Mouse (Mus musculus) stomach, postnatal 0 days (tissue): Measurements from ENCODE around the gene Pigh. TPM values are rescaled to one million over a fixed set of nuclear protein-coding genes. Genes with fewer than 3 reads are reported as not detected.
A peak's percentile ranks its signal among the peaks of the same experiment; 100 is the strongest.

Source experiments
- ATAC-seq: fragments of 200-750 bp; cut with Nextera tagmentation; 2 replicates; pipeline ENCODE4 v1.8.0; 2017; ENCODE audit not compliant: low FRiP score, low TSS enrichment
- DNase-seq: peaks from one replicate; pipeline ENCODE4 v3.0.0-alpha.2; 2016; ENCODE audit warnings: low spot score
- H3K27ac ChIP-seq: fragments of 300-500 bp; sonication (generic); replicated peaks from 2 replicates; pipeline ENCODE4 v1.5.1; 2014; ENCODE audit warnings: mild to moderate bottlenecking, control low read depth
- H3K27me3 ChIP-seq: fragments of 300-500 bp; sonication (generic); 2 replicates; pipeline ENCODE4 v1.6.1; 2014; ENCODE audit warnings: low read length; ENCODE audit not compliant: control insufficient read depth, insufficient read depth
- H3K36me3 ChIP-seq: fragments of 300-500 bp; sonication (generic); 2 replicates; pipeline ENCODE4 v1.6.1; 2014; ENCODE audit warnings: low read length, mixed read lengths; ENCODE audit not compliant: control insufficient read depth, insufficient read depth
- H3K4me1 ChIP-seq: fragments of 300-500 bp; sonication (generic); replicated peaks from 2 replicates; pipeline ENCODE4 v1.6.1; 2014; ENCODE audit warnings: antibody characterized with exemption; ENCODE audit not compliant: control insufficient read depth, insufficient read depth
- H3K4me2 ChIP-seq: fragments of 300-500 bp; sonication (generic); replicated peaks from 2 replicates; pipeline ENCODE4 v1.6.1; 2014; ENCODE audit warnings: low read depth, mild to moderate bottlenecking, control low read depth, moderate library complexity
- H3K4me3 ChIP-seq: fragments of 300-500 bp; sonication (generic); 2 replicates; pipeline ENCODE4 v1.5.1; 2014; ENCODE audit warnings: low read depth, low read length, control low read depth
- H3K9ac ChIP-seq: fragments of 300-500 bp; sonication (generic); 2 replicates; pipeline ENCODE4 v1.6.1; 2014; ENCODE audit warnings: mild to moderate bottlenecking, low read length, control low read depth, mixed read lengths
- H3K9me3 ChIP-seq: fragments of 300-500 bp; sonication (generic); 2 replicates; pipeline ENCODE4 v1.6.1; 2016; ENCODE audit warnings: low read length; ENCODE audit not compliant: control insufficient read depth
- CTCF ChIP-seq: IDR thresholded peaks from 2 replicates; pipeline ENCODE4 v1.5.1; 2016; ENCODE audit warnings: antibody characterized with exemption, low read depth, mild to moderate bottlenecking, moderate library complexity
- EP300 ChIP-seq: optimal IDR thresholded peaks from 2 replicates; pipeline ENCODE3; 2016; ENCODE audit warnings: antibody characterized with exemption
- WGBS: fragments of 180-500 bp; shearing (Covaris S2); extraction: QIAGEN DNeasy Blood & Tissue Kit; methylation state at CpG from one replicate; pipeline ENCODE4 v1.1.7; 2014; 5-methylcytosine and 5-hydroxymethylcytosine counted together
- polyA plus RNA-seq: library from polyadenylated mRNA; unstranded; fragments of >200 nt; fragmentation: Nextera tagmentation; extraction: Ambion mirVana; gene quantifications from 2 replicates; pipeline ENCODE4 v1.2.1, GENCODE M21; 2015

The Pigh gene
- polyA plus RNA-seq, 1 experiment from 2014 or later, result 18.8 TPM

DNA sequence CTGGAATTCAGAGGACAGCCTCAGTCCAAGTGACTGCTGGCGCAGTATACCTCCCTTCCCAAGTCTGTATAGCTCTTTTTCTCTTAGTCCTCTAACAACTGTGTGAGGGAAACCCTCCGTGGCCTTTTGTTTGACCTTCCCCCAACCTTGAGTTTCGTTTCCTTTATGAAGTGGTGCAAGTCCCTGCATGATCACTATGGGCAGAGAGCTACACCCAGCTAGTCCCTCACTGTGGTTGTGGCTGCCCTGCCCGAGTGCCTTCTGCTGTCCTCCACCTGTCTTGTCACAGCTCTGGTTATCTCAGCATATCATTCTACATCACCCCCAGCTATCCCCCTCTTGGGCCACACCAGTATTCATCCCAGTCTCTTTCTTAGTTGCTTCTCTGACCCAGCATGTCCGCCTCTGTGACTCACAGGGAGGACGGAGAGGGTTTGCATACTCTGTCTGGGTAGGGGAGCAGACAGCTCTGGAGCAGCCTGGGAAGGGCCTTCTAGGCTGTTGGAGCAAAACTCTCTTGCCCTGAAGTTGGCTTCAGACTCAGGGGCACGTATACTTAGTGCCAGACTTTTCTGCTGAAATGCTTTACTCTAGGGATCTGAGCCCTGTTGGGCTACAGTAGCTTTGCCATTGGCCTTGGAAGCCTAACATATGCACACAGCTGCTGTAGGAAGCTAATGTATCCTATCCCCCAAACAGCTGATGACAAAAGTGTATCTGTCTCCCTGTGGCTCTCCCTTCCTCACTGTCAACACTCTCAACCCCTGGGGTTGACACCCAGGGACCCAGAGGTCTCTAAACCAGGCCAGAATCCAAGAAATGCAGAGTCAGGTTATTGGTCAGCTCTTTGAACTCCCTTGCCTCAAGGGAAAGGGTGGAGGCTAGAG is 28.4 kb downstream of the Pigh start:
- Histone ChIP-seq H3K9ac (0 out of 2 replicates have a peak overlapping the region, but pooled peaks have one; percentile 8), H3K27me3 (no peaks in the 10 kb centered on the region), H3K4me3 (no peak overlapping the region), H3K4me2 (no peak overlapping the region), H3K4me1 (no peaks in the 10 kb centered on the region), H3K9me3 (no peaks in the 10 kb centered on the region), H3K36me3 (no peaks in the 10 kb centered on the region; the same call in 1 of the 2 replicates), H3K27ac (peak overlapping the region; percentile 20)
- 49% methylated on average over 7 of the region's 7 CpGs for WGBS
- no peak for TF ChIP-seq CTCF
- TF ChIP-seq EP300, result no peak
- DNase-seq (no peak), ATAC-seq (peak; percentile 46; the same call in 1 of the 2 replicates)

DNA sequence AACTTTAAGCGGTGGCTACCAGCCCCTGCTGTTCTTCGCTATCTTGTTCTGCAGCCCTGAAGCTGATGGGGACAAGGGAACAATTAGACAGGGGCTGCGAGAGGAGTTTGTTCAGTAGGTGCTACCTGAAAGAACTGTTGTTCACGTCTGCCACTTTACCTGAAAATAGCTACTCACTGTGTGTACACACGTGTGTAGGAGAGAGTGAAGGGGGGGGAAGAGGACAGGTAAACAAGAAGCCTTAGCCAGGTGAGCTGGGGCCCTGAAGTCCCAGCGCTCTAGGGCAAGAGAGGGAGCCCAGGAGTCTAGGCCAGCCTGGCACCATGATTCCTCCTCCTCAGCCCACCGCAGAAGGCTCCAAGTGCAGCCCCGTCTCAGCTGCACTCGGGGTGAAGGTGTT is 29.3 kb downstream of the Pigh start:
- 70% methylated on average over 9 of the region's 9 CpGs for WGBS
- no peak overlapping the region for H3K4me3 ChIP-seq
- no peaks in the 10 kb centered on the region for H3K4me1 ChIP-seq
- no peak overlapping the region for H3K9ac ChIP-seq
- peak overlapping the region; percentile 20; the same call in 1 of the 2 replicates for H3K27ac ChIP-seq
- ATAC-seq, result peak; percentile 64
- no peaks in the 10 kb centered on the region for H3K9me3 ChIP-seq
- no peak for DNase-seq
- no peaks in the 10 kb centered on the region for H3K27me3 ChIP-seq
- no peak overlapping the region for H3K4me2 ChIP-seq
- no peak for TF ChIP-seq EP300
- TF ChIP-seq CTCF, result no peak
- no peaks in the 10 kb centered on the region for H3K36me3 ChIP-seq

DNA sequence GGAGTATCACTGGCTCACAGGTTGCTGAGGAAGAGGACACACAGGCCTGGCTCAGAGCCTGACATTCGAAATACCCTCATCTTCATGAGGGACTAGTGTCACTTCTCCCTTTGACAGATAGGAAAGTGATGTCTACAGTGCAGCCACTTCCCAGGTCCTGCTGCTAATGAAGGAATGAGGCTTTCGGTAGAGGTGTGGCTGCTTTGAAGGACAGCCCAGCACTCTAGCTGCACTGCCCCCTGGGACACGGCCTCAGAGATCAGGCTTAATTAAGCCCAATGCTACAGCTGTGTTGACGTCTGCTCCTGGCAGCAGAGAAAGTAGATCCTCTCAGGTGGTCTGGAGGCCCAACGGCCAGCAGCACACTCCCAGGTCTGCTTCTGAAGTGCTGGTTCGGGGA is 29.9 kb downstream of the Pigh start:
- H3K4me3 ChIP-seq, result no peak overlapping the region
- H3K4me2 ChIP-seq, result no peak overlapping the region
- no peak for ATAC-seq
- no peaks in the 10 kb centered on the region; the same call in 1 of the 2 replicates for H3K36me3 ChIP-seq
- WGBS, result 72% methylated on average over 6 of the region's 6 CpGs
- H3K9me3 ChIP-seq, result no peaks in the 10 kb centered on the region
- H3K27me3 ChIP-seq, result no peaks in the 10 kb centered on the region
- no peak overlapping the region for H3K27ac ChIP-seq
- H3K4me1 ChIP-seq, result no peaks in the 10 kb centered on the region
- H3K9ac ChIP-seq, result no peak overlapping the region
- DNase-seq, result no peak
- TF ChIP-seq EP300 (no peak), CTCF (no peak)

DNA sequence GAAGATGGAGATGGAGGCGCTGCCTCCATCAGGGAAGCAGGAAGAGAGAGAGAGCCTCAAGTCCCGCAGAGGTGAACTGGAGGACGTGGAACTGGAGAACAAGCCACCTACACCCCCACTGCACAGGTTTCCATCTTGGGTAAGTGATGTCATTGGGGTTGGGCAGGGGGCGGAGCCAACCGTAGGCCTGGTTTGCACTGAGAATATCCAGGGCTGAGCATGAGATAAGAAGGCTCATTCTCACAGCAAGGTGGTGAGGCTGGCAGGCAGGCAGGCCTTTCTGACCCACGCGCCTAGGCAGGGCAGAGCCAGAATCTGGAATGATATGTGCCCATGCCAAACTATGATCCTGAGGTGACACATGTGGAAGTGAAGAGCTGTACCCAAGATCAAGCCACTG is 34.2 kb downstream of the Pigh start:
- Histone ChIP-seq H3K4me2 (no peak overlapping the region), H3K4me3 (no peak overlapping the region), H3K9me3 (no peaks in the 10 kb centered on the region), H3K27ac (0 out of 2 replicates have a peak overlapping the region, but pooled peaks have one; percentile 18), H3K36me3 (no peaks in the 10 kb centered on the region; the same call in 1 of the 2 replicates), H3K9ac (no peak overlapping the region), H3K27me3 (no peaks in the 10 kb centered on the region), H3K4me1 (no peaks in the 10 kb centered on the region)
- DNase-seq (peak; percentile 87), ATAC-seq (peak; percentile 92)
- TF ChIP-seq CTCF (no peak), EP300 (no peak)
- 81% methylated on average over 7 of the region's 7 CpGs for WGBS

DNA sequence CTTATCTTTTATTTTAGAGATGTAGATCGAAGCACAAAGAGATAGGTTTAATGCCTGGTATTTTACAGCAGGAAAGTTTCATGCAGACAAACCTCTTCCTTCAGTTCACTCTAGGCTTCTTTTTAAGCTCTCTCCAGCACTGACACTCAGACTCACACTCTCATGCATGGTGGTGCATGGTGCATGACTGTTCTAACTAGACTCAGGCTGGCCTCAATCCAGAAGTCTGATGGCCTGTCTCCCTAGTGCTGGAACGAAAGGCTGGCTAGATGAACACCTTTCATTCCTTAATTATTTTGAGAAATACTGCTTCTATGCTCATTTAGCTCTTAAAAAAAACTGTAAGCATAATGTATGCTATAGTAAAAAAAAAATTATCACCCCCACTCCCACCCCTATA is 37.4 kb downstream of the Pigh start:
- TF ChIP-seq CTCF (no peak), EP300 (no peak)
- DNase-seq (no peak), ATAC-seq (no peak)
- Histone ChIP-seq H3K4me1 (no peaks in the 10 kb centered on the region), H3K36me3 (no peaks in the 10 kb centered on the region; the same call in 1 of the 2 replicates), H3K4me3 (no peak overlapping the region), H3K9me3 (no peaks in the 10 kb centered on the region), H3K9ac (no peak overlapping the region), H3K27me3 (no peaks in the 10 kb centered on the region), H3K4me2 (no peak overlapping the region), H3K27ac (no peak overlapping the region)
- WGBS, result 80% methylated on average over 2 of the region's 2 CpGs

DNA sequence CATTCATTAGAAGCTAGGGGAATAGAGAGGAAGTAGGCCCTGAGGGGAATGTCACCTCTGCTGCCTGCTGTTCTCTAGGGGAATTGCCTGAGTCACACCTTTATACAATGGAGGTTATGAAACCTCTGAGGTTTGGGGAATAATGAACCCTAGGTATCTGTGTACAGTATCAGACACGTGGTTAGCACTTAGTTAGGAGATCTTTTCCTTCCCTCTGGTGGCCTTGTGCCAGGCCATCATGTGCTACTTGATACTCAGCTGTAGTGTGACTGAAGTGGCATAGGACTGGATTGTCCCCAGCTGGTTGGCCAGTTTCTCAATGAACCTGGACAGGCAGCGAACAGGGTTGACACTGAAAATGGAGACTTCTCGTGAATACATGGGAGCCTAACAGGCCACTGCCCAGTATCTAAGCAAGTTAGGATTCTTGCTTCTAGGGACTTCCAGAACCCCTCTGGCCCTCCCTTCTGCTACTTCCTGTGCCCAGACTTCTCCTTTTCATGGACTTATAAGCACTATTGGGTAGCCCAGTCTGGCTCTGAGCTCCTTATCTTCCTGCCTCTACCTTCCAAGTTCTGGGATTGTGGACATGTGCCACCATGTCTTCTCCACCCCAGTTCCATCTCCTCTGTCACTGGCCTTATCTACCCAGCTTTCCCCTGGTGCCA is 38.8 kb downstream of the Pigh start:
- H3K4me2 ChIP-seq, result no peak overlapping the region
- no peaks in the 10 kb centered on the region for H3K27me3 ChIP-seq
- H3K27ac ChIP-seq, result peak overlapping the region; percentile 13; the same call in 1 of the 2 replicates
- H3K4me3 ChIP-seq, result no peak overlapping the region
- peak; percentile 74 for DNase-seq
- no peak overlapping the region for H3K9ac ChIP-seq
- peak; percentile 72 for ATAC-seq
- no peaks in the 10 kb centered on the region; the same call in 1 of the 2 replicates for H3K36me3 ChIP-seq
- H3K9me3 ChIP-seq, result no peaks in the 10 kb centered on the region
- TF ChIP-seq CTCF (no peak), EP300 (no peak)
- whole genome bisulfite sequencing, result 61% methylated on average over 3 of the region's 3 CpGs
- H3K4me1 ChIP-seq, result no peaks in the 10 kb centered on the region
